Mouse (Mus musculus) spleen, adult 2 months (tissue): ENCODE results near the gene Atp6v0a4.

Source experiments
- CTCF ChIP-seq: fragments of 200-500 bp; IDR thresholded peaks from 2 replicates; pipeline ENCODE4 v1.5.1; 2011; ENCODE audit warnings: mild to moderate bottlenecking, inconsistent platforms; ENCODE audit not compliant: insufficient read depth, insufficient read length, insufficient replicate concordance; ENCODE audit errors: extremely low read depth
- POLR2A ChIP-seq: fragments of 200-500 bp; IDR thresholded peaks from 2 replicates; pipeline ENCODE4 v1.6.1; 2011; ENCODE audit warnings: low read depth, low read length, inconsistent platforms

- TF ChIP-seq POLR2A (no peak), CTCF (no peak)
Measured at GRCm38 (mm10) chr6:38073592-38073991, 50.8 kb downstream of the Atp6v0a4 start.
